Mouse (Mus musculus): ENCODE data around the gene Stau1. TPM values are rescaled to one million over a fixed set of nuclear protein-coding genes. Genes with fewer than 3 reads are reported as not detected.

The Stau1 gene
- 28.6 and 31.5 TPM in 2 replicates for polyA plus RNA-seq (2015; fragmentation: Nextera tagmentation; extraction: Ambion mirVana)

DNA sequence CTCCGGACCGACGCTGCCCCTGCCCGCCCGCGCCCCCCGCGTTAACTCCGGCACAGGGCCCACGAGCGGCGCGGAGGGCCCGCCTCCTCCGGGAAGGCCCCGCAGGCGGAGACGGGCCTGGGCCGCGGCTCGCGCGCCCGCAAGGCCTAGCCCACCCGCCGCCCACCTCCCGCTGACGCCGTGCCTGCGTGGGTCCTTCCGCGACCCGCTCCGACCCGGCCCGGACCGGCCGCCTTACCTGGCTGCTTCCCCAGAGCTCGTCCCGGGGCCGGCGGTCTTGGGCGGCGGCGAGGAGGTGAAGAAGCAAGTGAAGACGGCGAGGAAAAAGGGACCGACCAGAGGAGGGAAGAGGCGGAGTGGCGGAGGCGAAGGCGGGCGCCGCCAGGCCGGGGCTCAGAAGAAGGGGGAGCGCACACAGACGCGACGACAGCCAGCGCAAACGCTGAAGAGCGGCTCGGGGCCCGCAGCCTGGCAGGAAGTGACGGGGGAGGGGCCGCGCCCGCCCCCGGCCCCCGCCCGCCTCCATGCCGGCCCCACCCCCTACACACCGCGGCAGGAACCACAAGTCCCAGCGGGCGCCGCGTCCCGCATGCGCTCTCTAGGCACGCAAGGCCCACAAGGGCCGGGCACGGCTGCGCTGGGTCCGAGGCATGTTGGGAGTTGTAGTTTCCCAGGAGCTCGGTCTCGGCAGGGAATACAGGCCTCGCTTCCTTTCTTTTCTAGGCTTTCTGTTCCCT, at the start of gene Stau1:
Gene Stau1, minus strand, starts transcription at position 504 of the 737 bp plus-strand sequence.
- WGBS (ENCODE audit: insufficient replicate concordance) = 3% methylated on average over 60 of the region's 88 CpGs
- H3K4me2 ChIP-seq (ENCODE audit: low read depth, low read length) = peak within 1 kb of the TSS; percentile 85
- peak within 1 kb of the TSS; percentile 97 for H3K9ac ChIP-seq (replicated peaks)
- no peaks in the 10 kb centered on the region for H3K36me3 ChIP-seq (replicated peaks; ENCODE audit: insufficient read depth, low read length)
- peaks cover 27% of the 10 kb centered on the region for H3K4me1 ChIP-seq (ENCODE audit: insufficient read depth)
- peak; percentile 98 for ATAC-seq
- H3K9me3 ChIP-seq (ENCODE audit: low read length) = no peaks in the 10 kb centered on the region
- peak within 1 kb of the TSS; percentile 97 for H3K4me3 ChIP-seq (ENCODE audit: low read depth, low read length)
- H3K27me3 ChIP-seq (ENCODE audit: insufficient read depth, low read length) = no peaks in the 10 kb centered on the region
- DNase-seq = peak; percentile 96
- no peak for TF ChIP-seq EP300 (IDR thresholded peaks at IDR 0.05; ENCODE audit: low read depth)
- TF ChIP-seq CTCF (IDR thresholded peaks at IDR 0.05; ENCODE audit: low read depth) = no peak
- H3K27ac ChIP-seq (ENCODE audit: low read depth) = peak within 1 kb of the TSS; percentile 97

DNA sequence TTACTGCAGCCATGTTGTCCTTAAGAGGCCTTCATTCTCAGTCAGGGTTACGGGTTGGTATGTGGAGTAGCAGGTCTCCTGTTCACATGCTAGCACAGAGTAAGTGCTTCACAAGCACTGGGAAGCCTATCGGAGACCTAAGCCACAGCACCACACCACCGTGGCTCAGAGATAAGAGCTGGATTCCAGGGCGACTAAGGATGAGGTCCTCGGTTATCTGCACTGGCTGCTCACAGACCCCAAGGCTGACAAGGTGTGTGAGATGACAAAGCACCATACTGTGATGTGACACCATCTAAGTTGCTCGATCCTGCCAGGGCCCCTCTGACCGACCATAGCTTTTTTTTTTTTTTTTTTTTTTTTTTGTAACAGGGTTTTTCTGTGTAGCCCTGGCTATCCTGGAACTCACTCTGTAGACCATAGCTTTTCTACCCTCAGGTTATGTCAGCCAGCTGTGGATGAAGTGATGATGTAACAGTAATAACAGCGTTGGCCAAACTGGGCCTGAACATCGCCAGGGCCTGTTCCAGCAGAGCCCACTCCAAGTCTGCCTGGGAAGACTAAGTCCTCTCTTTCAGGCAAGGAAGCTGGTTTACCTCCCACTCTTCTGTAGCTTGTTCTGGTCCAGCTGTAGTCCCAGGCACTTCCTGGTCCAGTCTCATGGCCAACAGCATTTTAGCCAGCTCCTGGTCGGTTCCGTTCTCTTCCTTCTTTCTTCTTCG, 47.5 kb upstream of the Stau1 start:
- peak overlapping the region; percentile 90 for H3K27ac ChIP-seq (ENCODE audit: low read depth)
- WGBS (ENCODE audit: insufficient replicate concordance) = 57% methylated on average over 12 of the region's 12 CpGs

DNA sequence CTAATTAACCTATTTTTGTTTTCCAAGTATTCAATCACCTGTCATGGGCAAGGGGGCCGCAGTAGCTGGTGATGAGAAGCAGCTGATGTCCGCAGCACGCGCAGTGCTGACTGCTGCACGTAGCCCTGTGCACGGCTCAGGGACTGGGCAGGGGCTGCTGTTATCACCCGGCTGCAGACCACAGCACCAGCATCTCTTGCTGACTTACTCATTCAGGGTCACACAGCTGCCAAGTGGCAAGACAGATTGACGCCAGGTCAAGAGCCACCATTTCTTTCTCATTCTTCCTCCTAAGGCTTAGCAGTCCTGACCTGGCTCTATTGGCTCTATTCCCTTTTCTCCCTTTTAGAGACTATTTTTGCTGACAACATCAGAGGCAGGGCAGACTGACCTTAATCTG, 43.3 kb upstream of the Stau1 start:
- H3K36me3 ChIP-seq (replicated peaks; ENCODE audit: insufficient read depth, low read length) = peaks cover 98% of the 10 kb centered on the region
- no peaks in the 10 kb centered on the region for H3K9me3 ChIP-seq (ENCODE audit: low read length)
- peak; percentile 44 for DNase-seq
- 58% methylated on average over 8 of the region's 8 CpGs for WGBS (ENCODE audit: insufficient replicate concordance)
- no peak overlapping the region for H3K4me3 ChIP-seq (ENCODE audit: low read depth, low read length)
- TF ChIP-seq CTCF (IDR thresholded peaks at IDR 0.05; ENCODE audit: low read depth) (no peak), EP300 (IDR thresholded peaks at IDR 0.05; ENCODE audit: low read depth) (peak; percentile 87)
- peak overlapping the region; percentile 18; the same call in 1 of the 2 replicates for H3K4me2 ChIP-seq (ENCODE audit: low read depth, low read length)
- no peaks in the 10 kb centered on the region for H3K27me3 ChIP-seq (ENCODE audit: insufficient read depth, low read length)
- H3K4me1 ChIP-seq (ENCODE audit: insufficient read depth) = peaks cover 25% of the 10 kb centered on the region
- ATAC-seq = peak; percentile 48
- no peak overlapping the region for H3K9ac ChIP-seq (replicated peaks)
- peak overlapping the region; percentile 1; the same call in 1 of the 2 replicates for H3K27ac ChIP-seq (ENCODE audit: low read depth)

More for the DNA sequence above, 47.5 kb upstream of the Stau1 start:
- H3K9me3 ChIP-seq (ENCODE audit: low read length) = no peaks in the 10 kb centered on the region
- H3K36me3 ChIP-seq (replicated peaks; ENCODE audit: insufficient read depth, low read length) = peaks cover 89% of the 10 kb centered on the region
- ATAC-seq = peak; percentile 98
- peak overlapping the region; percentile 62 for H3K4me2 ChIP-seq (ENCODE audit: low read depth, low read length)
- no peaks in the 10 kb centered on the region for H3K27me3 ChIP-seq (ENCODE audit: insufficient read depth, low read length)
- H3K4me3 ChIP-seq (ENCODE audit: low read depth, low read length) = no peak overlapping the region
- H3K4me1 ChIP-seq (ENCODE audit: insufficient read depth) = peaks cover 26% of the 10 kb centered on the region
- H3K9ac ChIP-seq (replicated peaks) = peak overlapping the region; percentile 48
- TF ChIP-seq EP300 (IDR thresholded peaks at IDR 0.05; ENCODE audit: low read depth) = peak; percentile 98
- TF ChIP-seq CTCF (IDR thresholded peaks at IDR 0.05; ENCODE audit: low read depth) = peak; percentile 17; the same call in 1 of the 2 replicates
- peak; percentile 71 for DNase-seq

DNA sequence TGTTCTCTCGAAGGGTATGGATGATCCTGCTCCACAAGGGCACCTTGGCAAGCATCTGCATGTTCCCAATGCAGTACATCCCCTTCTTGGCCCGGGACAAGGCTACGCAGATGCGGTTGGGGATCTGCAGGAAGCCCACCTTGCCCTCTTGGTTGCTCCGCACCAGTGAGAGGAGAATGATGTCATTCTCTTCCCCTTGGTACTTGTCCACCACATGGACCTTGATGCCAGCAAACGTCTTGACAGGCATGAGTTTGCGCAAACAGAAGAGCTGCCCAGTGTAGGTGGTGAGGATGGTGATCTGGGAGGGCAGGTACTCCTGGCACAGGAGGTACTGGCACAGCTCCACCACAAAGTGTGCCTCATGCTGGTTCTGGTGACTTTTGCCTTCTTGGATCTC, 42.6 kb upstream of the Stau1 start:
- Histone ChIP-seq H3K4me2 (ENCODE audit: low read depth, low read length) (no peak overlapping the region), H3K36me3 (replicated peaks; ENCODE audit: insufficient read depth, low read length) (peaks cover 98% of the 10 kb centered on the region), H3K4me3 (ENCODE audit: low read depth, low read length) (no peak overlapping the region), H3K9me3 (ENCODE audit: low read length) (no peaks in the 10 kb centered on the region), H3K9ac (replicated peaks) (no peak overlapping the region), H3K27ac (ENCODE audit: low read depth) (0 out of 2 replicates have a peak overlapping the region, but pooled peaks have one; percentile 24), H3K27me3 (ENCODE audit: insufficient read depth, low read length) (no peaks in the 10 kb centered on the region), H3K4me1 (ENCODE audit: insufficient read depth) (peaks cover 18% of the 10 kb centered on the region)
- TF ChIP-seq EP300 (IDR thresholded peaks at IDR 0.05; ENCODE audit: low read depth) (no peak), CTCF (IDR thresholded peaks at IDR 0.05; ENCODE audit: low read depth) (no peak)
- WGBS (ENCODE audit: insufficient replicate concordance) = 90% methylated on average over 7 of the region's 7 CpGs
- DNase-seq (no peak), ATAC-seq (no peak)

DNA sequence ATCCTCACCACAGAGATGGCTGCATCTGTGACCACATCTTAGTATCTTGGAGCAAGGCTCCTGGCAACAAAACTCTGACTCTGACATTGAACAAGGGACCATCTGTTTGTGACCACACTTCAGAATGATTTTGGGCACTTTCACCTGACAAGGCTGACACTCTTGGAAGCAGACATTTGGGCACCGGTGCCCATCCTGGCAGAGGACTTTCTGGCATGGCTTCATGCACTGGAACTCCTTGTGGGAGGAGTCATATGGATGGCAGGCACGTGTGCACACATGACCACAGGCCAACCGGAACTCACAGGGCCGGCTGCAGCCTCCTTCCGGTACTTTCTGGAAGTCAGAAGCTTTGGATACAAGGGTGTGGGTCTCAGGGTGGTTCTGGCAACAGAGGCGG, 42.2 kb upstream of the Stau1 start:
- Histone ChIP-seq H3K36me3 (replicated peaks; ENCODE audit: insufficient read depth, low read length) (peaks cover 99% of the 10 kb centered on the region), H3K4me1 (ENCODE audit: insufficient read depth) (peaks cover 18% of the 10 kb centered on the region), H3K9ac (replicated peaks) (no peak overlapping the region), H3K27me3 (ENCODE audit: insufficient read depth, low read length) (no peaks in the 10 kb centered on the region), H3K9me3 (ENCODE audit: low read length) (no peaks in the 10 kb centered on the region), H3K4me2 (ENCODE audit: low read depth, low read length) (no peak overlapping the region), H3K4me3 (ENCODE audit: low read depth, low read length) (no peak overlapping the region), H3K27ac (ENCODE audit: low read depth) (no peak overlapping the region)
- WGBS (ENCODE audit: insufficient replicate concordance) = 89% methylated on average over 6 of the region's 6 CpGs
- DNase-seq (no peak), ATAC-seq (no peak)
- TF ChIP-seq CTCF (IDR thresholded peaks at IDR 0.05; ENCODE audit: low read depth) = no peak
- no peak for TF ChIP-seq EP300 (IDR thresholded peaks at IDR 0.05; ENCODE audit: low read depth)

DNA sequence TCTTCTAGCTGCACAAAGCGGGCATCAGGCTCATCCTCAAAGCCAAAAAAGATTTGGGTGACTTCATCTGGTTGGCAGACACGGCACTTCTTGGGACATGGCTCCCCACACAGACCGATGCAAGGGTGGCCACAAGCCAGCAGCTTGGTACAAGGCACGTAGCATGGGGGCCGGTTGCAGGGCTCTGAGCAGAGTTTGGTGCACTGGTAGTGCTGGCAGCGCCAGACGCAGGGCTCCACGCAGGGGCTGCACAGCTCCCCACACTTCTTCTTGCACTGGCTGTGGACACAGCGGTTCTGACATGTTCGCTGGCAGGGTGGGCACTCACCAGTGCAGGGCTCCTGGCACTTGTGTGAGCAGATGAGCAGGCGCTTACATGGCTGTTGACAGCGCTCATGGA, 41.6 kb upstream of the Stau1 start:
- ATAC-seq (no peak), DNase-seq (peak; percentile 17)
- H3K4me3 ChIP-seq (ENCODE audit: low read depth, low read length) = no peak overlapping the region
- no peak overlapping the region for H3K9ac ChIP-seq (replicated peaks)
- TF ChIP-seq CTCF (IDR thresholded peaks at IDR 0.05; ENCODE audit: low read depth) = no peak
- TF ChIP-seq EP300 (IDR thresholded peaks at IDR 0.05; ENCODE audit: low read depth) = no peak
- no peak overlapping the region for H3K27ac ChIP-seq (ENCODE audit: low read depth)
- H3K9me3 ChIP-seq (ENCODE audit: low read length) = no peaks in the 10 kb centered on the region
- peaks cover 14% of the 10 kb centered on the region for H3K4me1 ChIP-seq (ENCODE audit: insufficient read depth)
- 91% methylated on average over 12 of the region's 12 CpGs for WGBS (ENCODE audit: insufficient replicate concordance)
- no peak overlapping the region for H3K4me2 ChIP-seq (ENCODE audit: low read depth, low read length)
- H3K27me3 ChIP-seq (ENCODE audit: insufficient read depth, low read length) = no peaks in the 10 kb centered on the region
- H3K36me3 ChIP-seq (replicated peaks; ENCODE audit: insufficient read depth, low read length) = peaks cover 98% of the 10 kb centered on the region

Measured in liver, postnatal 0 days (tissue).